Mouse (Mus musculus): ENCODE measurements at regions not wholly inside any gene's neighbourhood (a gene's known extent, or its start where the extent isn't known, plus 50 kb on each side); places are given as distances from the start of the nearest gene placed in this dataset.

DNA sequence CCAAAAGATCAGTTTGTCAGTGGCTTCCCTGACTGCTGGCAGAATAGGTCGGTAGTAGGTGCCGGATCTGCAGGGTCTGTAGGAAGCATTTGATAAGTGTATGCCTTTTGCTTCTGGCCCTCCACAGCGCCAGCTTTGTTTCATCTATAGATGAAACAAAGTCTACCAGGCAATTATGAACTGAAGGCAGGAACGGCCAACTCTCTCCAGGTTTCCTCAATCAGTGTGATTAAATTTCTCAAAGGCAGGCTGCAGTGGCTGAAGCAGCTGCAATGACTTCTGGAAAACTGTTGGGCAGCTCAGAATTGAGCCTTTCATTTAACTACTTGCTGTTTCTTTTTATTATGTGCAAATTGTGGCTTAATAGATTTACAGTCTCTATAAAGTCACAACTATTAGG, 1526.1 kb downstream of the 4930444P10Rik start:
- Histone ChIP-seq H3K4me3 (ENCODE audit: insufficient read depth, low read length) (no peak overlapping the region), H3K4me1 (ENCODE audit: control insufficient read depth, insufficient read depth, low read length) (no peaks in the 10 kb centered on the region), H3K27ac (ENCODE audit: insufficient read depth, low read length) (no peak overlapping the region)
- TF ChIP-seq POLR2A (IDR thresholded peaks at IDR 0.05; ENCODE audit: extremely low read depth, insufficient read depth, low read length) (no peak), CTCF (IDR thresholded peaks at IDR 0.05; ENCODE audit: extremely low read depth, insufficient read depth, low read length) (no peak)

DNA sequence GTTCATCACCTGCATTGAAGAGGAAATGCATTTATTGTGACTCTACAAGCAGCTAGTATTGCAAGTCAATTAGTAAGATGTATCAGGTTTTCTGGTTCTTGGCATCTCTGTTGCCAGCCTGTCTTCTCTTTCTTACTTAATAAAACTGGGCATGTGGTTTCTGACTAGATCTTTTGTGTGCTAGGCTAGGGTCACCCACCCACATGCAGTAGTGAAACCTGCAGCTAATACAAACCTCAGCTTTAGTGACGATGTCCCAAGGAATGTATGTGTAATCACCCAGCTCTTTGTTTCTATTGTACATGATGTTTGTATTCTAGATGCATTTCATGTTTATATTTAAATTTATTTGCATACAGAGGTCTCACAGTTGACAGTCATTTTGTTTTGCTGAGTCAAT, 1526.7 kb downstream of the 4930444P10Rik start:
- no peak for TF ChIP-seq POLR2A (IDR thresholded peaks at IDR 0.05; ENCODE audit: extremely low read depth, insufficient read depth, low read length)
- TF ChIP-seq CTCF (IDR thresholded peaks at IDR 0.05; ENCODE audit: extremely low read depth, insufficient read depth, low read length): no peak
- H3K4me3 ChIP-seq (ENCODE audit: insufficient read depth, low read length): no peak overlapping the region
- no peaks in the 10 kb centered on the region for H3K4me1 ChIP-seq (ENCODE audit: control insufficient read depth, insufficient read depth, low read length)
- H3K27ac ChIP-seq (ENCODE audit: insufficient read depth, low read length): no peak overlapping the region
